Mouse (Mus musculus) kidney, adult 11 months (tissue): ENCODE results near the gene Hsd3b4.
"Not testable (repeated sequence)": the region's sequence is repeated elsewhere in the genome, so short reads cannot be mapped to it uniquely, and the experiment has no call there.

Experiments
- DNase-seq: peaks from one replicate; pipeline ENCODE4 v3.0.0; 2022

The Hsd3b4 gene

DNA sequence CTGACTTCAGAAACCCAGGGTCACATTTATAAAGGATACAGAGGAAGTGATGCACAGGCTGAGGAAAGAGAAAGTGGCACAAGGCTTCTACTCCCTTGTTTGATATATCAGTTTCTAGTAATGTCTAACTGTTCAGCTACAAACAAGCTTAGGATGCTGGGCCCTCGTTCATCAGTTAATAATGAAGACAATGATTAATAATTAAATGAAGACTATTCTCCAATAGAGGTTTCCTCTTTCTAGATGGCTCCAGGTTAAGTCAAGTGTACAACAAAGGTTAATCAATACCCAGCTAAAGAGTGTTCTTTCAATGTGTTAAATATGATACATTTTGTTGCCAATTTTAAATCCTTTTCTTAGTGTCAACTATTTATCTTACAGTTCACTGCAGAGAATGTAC is at the start of gene Hsd3b4:
Hsd3b4 (minus strand) TSS at position 101 of the 400 bp plus-strand sequence.
- not testable (repeated sequence) for DNase-seq

DNA sequence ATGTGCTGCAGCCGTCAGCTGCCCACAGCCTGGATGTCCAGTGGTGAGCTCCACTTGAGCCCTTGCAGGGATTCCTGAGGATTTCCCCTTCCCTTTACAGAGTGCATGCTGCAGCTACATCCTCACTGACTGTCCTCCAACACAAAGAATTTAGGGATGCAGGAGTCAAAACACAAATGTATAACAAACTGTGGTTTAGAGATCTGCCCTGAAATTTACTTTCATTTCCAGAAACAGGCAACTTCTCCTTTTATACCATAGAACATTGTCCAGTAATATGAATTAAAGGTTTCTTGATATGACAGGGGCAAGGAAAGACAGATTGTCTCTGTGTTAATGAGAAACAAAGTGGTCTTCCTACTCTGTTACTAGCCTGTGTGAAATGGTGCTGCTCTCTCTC is 40.5 kb upstream of the Hsd3b4 start:
- DNase-seq = not testable (repeated sequence)

DNA sequence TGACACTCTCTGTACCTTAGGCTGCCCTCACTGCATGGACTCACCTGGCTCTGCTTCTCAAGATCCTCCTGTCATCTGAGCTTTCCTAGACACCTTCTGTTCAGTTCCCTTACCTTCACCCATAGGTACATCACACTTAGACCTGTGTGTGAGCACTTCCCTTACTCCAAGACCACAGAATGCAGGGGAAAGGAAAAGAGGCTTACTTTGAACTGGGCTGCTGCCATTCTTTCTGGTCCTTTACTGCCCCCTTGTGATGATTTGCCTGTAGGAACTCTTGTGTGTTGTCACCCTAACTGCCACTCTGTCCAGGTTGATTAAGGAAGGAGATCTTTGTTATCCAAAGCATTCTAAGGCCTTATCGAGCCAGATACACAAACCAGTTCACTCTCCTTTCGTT is 39.9 kb upstream of the Hsd3b4 start:
- not testable (repeated sequence) for DNase-seq

DNA sequence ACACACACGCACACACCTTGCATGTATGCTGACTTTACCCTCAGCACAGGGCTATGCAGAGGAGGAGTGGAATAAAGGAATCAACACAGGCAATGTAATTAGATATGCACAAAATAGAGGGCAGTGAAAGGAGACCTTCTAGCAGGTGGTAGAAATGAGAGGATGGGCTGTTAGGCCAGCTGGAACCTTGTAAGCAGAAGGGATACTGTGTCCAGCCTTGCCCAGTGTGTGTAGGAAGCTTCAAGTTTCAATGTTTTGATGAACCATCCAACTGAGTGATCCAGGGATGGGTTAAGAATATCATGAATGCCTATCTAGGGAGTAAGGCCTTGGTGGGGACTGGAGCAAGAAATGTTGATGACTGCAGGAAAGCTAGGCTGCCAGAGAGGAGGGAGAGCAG is 38.2 kb upstream of the Hsd3b4 start:
- DNase-seq = not testable (repeated sequence)

DNA sequence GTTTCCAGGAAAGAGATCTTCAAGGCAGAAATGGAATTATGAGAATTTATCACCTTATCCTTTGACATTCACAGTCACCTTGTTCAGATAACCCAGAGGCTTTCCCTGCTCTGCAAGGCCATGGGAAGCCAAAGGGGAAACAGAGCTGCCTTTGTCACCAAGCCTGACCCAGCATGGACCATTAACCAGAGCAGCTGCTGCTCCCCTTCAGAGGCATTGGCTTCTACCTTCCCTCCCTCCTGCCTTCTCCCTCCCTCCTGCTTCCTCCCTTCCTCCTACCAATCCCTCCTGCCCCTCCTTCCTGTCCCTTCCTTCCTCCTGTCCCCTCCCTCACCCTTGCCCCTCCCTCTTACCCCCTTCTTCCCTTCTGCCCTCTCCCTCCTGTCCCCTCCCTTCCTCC is 37.3 kb upstream of the Hsd3b4 start:
- DNase-seq = not testable (repeated sequence)

DNA sequence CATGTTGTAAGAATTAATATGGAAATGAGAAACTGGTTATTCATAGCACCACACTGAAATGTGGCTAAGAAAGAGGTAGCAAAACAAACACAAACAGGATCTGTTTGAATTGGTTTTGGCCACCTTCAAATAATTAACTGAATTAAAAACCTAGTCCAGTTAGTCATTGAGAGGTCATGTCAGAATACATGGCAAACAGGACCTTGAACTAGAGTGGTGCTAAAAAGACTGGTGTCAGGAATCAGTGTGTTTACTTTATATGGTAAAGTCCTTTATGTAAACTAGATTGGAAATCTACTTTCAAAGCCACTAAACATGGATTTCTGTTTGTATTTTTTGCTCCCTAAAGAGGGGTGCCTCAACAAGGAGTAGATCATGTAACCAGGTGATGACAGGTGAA is 14.7 kb upstream of the Hsd3b4 start:
- not testable (repeated sequence) for DNase-seq

DNA sequence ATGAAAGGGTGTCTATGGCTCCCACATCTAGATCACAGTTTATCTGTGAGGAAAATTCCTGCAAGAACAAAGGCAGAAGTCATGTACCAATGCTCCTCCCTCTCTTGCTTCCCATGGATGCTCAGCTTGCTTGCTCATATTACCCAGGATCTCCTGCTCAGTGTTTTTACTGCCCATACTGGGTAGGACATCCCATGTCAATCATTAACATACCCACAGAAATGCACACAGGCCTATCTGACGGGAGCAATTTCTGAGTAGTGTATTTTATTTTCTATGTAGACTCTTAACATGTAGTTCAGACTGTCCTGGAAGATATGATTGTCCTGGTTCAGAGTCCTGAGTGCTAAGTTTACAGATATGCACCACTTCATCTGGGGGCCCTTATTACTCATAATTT is 14.2 kb upstream of the Hsd3b4 start:
- DNase-seq = not testable (repeated sequence)

DNA sequence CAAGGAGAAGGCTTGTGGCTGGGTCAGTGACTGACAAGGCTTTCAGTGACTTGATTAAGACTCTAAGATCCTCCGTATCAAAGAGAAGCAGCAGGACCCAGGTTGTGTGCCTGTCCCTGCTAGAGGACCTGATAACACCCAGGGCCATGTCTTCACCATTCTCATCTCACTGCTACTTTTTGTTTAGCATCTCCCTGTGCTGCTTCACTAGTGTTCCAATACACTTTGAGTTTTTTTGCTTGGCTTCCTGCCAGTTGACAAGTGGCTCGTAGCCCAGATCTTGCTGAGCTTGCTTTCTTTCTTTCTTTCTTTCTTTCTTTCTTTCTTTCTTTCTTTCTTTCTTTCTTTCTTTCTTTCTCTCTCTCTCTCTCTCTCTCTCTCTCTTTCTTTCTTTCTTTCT is 12.5 kb upstream of the Hsd3b4 start:
- DNase-seq = not testable (repeated sequence)

DNA sequence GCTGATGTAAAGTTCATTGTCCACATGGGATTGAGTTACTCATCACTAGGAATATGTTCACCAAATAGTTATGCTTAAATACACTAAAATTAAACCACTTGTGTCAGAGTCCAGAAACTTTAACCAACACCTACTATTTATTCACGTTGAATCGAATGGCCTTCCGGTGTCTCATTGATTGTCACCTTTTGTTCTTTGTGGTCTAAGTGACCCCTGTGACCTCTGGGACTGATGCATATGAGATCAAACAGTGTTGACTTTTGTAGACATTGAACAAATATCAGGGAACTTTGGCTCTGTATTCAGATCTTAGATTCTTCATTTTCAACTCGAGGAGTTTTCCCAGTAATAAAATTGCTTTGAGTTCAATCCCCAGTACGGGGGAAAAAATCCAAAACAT is 3.1 kb downstream of the Hsd3b4 start:
- DNase-seq = not testable (repeated sequence)

DNA sequence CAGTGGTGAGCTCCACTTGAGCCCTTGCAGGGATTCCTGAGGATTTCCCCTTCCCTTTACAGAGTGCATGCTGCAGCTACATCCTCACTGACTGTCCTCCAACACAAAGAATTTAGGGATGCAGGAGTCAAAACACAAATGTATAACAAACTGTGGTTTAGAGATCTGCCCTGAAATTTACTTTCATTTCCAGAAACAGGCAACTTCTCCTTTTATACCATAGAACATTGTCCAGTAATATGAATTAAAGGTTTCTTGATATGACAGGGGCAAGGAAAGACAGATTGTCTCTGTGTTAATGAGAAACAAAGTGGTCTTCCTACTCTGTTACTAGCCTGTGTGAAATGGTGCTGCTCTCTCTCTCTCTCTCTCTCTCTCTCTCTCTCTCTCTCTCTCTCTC is 12.9 kb downstream of the Hsd3b4 start:
- DNase-seq = not testable (repeated sequence)

DNA sequence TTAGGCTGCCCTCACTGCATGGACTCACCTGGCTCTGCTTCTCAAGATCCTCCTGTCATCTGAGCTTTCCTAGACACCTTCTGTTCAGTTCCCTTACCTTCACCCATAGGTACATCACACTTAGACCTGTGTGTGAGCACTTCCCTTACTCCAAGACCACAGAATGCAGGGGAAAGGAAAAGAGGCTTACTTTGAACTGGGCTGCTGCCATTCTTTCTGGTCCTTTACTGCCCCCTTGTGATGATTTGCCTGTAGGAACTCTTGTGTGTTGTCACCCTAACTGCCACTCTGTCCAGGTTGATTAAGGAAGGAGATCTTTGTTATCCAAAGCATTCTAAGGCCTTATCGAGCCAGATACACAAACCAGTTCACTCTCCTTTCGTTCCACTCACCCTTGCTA is 13.6 kb downstream of the Hsd3b4 start:
- DNase-seq = not testable (repeated sequence)

DNA sequence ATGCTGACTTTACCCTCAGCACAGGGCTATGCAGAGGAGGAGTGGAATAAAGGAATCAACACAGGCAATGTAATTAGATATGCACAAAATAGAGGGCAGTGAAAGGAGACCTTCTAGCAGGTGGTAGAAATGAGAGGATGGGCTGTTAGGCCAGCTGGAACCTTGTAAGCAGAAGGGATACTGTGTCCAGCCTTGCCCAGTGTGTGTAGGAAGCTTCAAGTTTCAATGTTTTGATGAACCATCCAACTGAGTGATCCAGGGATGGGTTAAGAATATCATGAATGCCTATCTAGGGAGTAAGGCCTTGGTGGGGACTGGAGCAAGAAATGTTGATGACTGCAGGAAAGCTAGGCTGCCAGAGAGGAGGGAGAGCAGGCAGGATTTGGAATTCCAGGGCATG is 15.3 kb downstream of the Hsd3b4 start:
- DNase-seq = not testable (repeated sequence)

DNA sequence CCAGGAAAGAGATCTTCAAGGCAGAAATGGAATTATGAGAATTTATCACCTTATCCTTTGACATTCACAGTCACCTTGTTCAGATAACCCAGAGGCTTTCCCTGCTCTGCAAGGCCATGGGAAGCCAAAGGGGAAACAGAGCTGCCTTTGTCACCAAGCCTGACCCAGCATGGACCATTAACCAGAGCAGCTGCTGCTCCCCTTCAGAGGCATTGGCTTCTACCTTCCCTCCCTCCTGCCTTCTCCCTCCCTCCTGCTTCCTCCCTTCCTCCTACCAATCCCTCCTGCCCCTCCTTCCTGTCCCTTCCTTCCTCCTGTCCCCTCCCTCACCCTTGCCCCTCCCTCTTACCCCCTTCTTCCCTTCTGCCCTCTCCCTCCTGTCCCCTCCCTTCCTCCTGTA is 16.1 kb downstream of the Hsd3b4 start:
- not testable (repeated sequence) for DNase-seq

DNA sequence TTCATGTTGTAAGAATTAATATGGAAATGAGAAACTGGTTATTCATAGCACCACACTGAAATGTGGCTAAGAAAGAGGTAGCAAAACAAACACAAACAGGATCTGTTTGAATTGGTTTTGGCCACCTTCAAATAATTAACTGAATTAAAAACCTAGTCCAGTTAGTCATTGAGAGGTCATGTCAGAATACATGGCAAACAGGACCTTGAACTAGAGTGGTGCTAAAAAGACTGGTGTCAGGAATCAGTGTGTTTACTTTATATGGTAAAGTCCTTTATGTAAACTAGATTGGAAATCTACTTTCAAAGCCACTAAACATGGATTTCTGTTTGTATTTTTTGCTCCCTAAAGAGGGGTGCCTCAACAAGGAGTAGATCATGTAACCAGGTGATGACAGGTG is 38.8 kb downstream of the Hsd3b4 start:
- not testable (repeated sequence) for DNase-seq

DNA sequence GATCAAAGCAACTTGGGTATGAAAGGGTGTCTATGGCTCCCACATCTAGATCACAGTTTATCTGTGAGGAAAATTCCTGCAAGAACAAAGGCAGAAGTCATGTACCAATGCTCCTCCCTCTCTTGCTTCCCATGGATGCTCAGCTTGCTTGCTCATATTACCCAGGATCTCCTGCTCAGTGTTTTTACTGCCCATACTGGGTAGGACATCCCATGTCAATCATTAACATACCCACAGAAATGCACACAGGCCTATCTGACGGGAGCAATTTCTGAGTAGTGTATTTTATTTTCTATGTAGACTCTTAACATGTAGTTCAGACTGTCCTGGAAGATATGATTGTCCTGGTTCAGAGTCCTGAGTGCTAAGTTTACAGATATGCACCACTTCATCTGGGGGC is 39.3 kb downstream of the Hsd3b4 start:
- not testable (repeated sequence) for DNase-seq

DNA sequence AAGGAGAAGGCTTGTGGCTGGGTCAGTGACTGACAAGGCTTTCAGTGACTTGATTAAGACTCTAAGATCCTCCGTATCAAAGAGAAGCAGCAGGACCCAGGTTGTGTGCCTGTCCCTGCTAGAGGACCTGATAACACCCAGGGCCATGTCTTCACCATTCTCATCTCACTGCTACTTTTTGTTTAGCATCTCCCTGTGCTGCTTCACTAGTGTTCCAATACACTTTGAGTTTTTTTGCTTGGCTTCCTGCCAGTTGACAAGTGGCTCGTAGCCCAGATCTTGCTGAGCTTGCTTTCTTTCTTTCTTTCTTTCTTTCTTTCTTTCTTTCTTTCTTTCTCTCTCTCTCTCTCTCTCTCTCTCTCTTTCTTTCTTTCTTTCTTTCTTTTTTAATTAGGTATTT is 41.0 kb downstream of the Hsd3b4 start:
- not testable (repeated sequence) for DNase-seq

DNA sequence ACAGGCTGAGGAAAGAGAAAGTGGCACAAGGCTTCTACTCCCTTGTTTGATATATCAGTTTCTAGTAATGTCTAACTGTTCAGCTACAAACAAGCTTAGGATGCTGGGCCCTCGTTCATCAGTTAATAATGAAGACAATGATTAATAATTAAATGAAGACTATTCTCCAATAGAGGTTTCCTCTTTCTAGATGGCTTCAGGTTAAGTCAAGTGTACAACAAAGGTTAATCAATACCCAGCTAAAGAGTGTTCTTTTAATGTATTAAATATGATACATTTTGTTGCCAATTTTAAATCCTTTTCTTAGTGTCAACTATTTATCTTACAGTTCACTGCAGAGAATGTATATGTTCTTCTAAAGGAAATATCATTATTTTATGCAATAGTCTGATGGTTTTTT is 53.3 kb downstream of the Hsd3b4 start, which contains the start of gene Gm4450:
Gm4450 (minus strand) TSS at position 101 of the 400 bp plus-strand sequence.
- DNase-seq = not testable (repeated sequence)

DNA sequence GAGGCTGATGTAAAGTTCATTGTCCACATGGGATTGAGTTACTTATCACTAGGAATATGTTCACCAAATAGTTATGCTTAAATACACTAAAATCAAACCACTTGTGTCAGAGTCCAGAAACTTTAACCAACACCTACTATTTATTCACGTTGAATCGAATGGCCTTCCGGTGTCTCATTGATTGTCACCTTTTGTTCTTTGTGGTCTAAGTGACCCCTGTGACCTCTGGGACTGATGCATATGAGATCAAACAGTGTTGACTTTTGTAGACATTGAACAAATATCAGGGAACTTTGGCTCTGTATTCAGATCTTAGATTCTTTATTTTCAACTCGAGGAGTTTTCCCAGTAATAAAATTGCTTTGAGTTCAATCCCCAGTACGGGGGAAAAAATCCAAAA is 56.5 kb downstream of the Hsd3b4 start:
- DNase-seq = not testable (repeated sequence)
